Mouse (Mus musculus): Measurements from ENCODE around the gene Pde12.
A peak's percentile ranks its signal among the peaks of the same experiment; 100 is the strongest.

Pde12 gene

DNA sequence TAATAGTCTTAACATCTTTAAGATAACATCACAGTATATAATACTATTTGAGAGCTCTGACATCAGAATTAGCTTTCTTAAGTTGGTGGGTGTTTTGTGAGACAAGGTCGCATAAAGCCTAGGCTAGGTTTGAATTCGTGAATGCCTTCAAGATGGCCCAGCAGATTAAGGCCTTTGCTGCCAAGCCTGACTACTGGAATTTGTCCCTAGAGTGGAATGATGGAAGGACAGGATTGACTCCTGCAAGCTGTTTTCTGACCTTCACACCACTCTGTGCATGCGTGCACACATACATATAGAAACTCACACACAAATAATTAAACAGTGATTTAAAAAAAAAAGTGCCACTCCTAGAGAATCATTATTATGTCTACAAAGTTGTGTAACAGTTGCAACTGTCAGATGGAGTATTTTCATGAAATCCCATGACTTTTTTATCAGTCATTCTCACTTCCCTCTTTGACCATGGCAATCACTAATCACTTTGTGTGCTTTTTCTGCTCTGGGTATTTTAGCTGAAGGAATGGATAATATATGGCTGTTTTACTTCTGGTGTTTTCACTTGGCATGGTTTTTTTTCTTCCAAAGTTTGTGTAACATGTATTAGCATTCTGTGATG lies 26.6 kb downstream of the Pde12 start:
- no peak for DNase-seq (ENCODE audit: low read depth)

DNA sequence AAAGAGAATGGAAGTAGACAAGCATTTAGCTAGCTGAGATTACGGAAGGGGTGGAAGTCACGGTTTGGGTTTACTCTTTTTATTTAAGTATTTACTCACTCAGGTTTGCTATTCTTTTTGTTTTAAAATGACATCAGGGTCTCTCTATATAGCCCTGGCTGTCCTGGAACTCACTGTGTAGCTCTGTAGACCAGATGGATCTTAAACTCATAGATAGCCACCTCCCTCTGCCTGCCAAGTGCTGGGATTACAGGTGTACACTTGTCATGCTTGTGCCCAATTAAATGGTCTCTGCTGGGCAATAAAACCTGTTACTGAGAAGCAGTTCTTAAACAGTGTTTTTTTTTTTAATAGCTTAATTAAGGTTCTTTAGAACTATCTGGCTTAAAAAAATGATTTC lies 29.7 kb downstream of the Pde12 start:
- peak; percentile 66 for DNase-seq (ENCODE audit: low read depth)

DNA sequence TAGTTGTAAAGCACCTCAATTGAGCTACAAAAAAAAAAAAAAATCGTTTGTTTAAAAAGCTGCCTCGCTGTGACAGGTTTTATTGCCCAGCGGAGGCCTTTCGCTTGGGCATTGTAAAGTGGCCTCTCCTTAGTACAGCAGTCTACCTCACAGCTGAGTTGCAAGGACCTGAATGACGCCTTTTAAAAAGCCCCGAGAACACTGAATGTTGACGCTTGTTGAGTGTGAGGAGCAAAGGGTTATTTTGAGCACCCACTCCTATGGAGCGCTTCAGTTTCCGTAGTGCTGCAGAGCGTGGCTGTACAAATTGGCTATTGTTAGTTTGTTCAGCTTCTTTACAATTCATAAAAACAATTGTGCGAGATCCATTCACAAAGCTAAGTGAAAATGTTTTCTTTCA lies 30.4 kb downstream of the Pde12 start:
- peak; percentile 70 for DNase-seq (ENCODE audit: low read depth)

- DNase-seq (ENCODE audit: low read depth): peak; percentile 81
These were observed 31.0 kb downstream of the Pde12 start for GRCm38 (mm10) chr14:26638708-26639084.

- DNase-seq (ENCODE audit: low read depth): peak; percentile 98
These were observed 31.6 kb downstream of the Pde12 start, which contains the start of gene Arf4 for GRCm38 (mm10) chr14:26637851-26638707. Gene Arf4, plus strand, starts transcription at chr14:26638074.

- no peak for DNase-seq (ENCODE audit: low read depth)
These were observed 32.4 kb downstream of the Pde12 start for GRCm38 (mm10) chr14:26637025-26637850.

- DNase-seq (ENCODE audit: low read depth): no peak
These were observed 43.0 kb downstream of the Pde12 start for GRCm38 (mm10) chr14:26626605-26627140.

- DNase-seq (ENCODE audit: low read depth): no peak
These were observed 44.4 kb downstream of the Pde12 start for GRCm38 (mm10) chr14:26625301-26625700.

DNA sequence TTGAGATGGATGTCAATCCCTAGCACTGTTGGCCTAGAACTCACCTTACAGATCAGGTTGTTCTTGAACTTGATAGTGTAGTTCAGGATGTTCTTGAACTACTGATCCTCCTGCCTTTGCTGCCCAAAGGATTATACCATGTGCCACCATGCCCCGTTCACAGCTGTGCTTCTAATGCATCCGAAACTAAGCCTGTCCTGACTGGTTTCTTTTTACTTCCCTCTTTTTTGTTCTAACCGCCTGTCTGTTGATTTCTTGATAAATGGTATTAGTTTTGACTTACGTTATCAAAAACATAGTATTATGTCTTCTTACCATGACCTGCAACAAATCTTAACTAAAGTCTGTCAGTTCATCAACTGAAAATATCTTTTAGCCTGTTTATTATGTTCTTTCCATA lies 59.0 kb downstream of the Pde12 start:
- DNase-seq (ENCODE audit: low read depth): no peak

All from induced T-regulatory cell, adult 2 months (primary cell).